Mouse (Mus musculus) neural tube, postnatal 0 days (tissue): ENCODE results near the gene Lcmt2. TPM values are rescaled to one million over a fixed set of nuclear protein-coding genes. Genes with fewer than 3 reads are reported as not detected.

Experiments
- polyA plus RNA-seq: library from polyadenylated mRNA; unstranded; fragments of >200 nt; fragmentation: Nextera tagmentation; extraction: Ambion mirVana; gene quantifications from 2 replicates; pipeline ENCODE4 v1.2.1, GENCODE M21; 2015

The Lcmt2 gene
- 13.3 and 15.1 TPM in 2 replicates for polyA plus RNA-seq

GRCm38 (mm10) chr2:121140018-121140882, at the start of gene Lcmt2, which contains the start of gene Adal:
Lcmt2 (minus strand) TSS chr2:121140653.
Adal (plus strand) TSS chr2:121140428.

GRCm38 (mm10) chr2:121170980-121171742, 30.7 kb upstream of the Lcmt2 start, which contains the start of gene Zscan29:
Zscan29 (minus strand) TSS chr2:121171125.

GRCm38 (mm10) chr2:121170481-121170971, 30.1 kb upstream of the Lcmt2 start, which contains the start of gene Tubgcp4:
Tubgcp4 (plus strand) TSS chr2:121170654.

GRCm38 (mm10) chr2:121109695-121110094, 30.8 kb downstream of the Lcmt2 start, which contains the start of gene Tgm7:
Tgm7 (minus strand) TSS chr2:121109795.

GRCm38 (mm10) chr2:121085480-121086185, 54.8 kb downstream of the Lcmt2 start, which contains the start of gene Tgm5:
Tgm5 (minus strand) TSS chr2:121085841.

Other genes with a start within 250 kb of the Lcmt2 start
- 23.7 and 27.0 TPM in 2 replicates for gene Ubr1, start 169.9 kb downstream of the Lcmt2 start, polyA plus RNA-seq
- gene Tmem62, start 163.6 kb downstream of the Lcmt2 start, polyA plus RNA-seq: 18.9 and 19.0 TPM in 2 replicates
- 72.7 and 77.9 TPM in 2 replicates for gene Ccndbp1, start 132.2 kb downstream of the Lcmt2 start, polyA plus RNA-seq
- 0.12 and 0.18 TPM in 2 replicates for gene Epb42, start 103.6 kb downstream of the Lcmt2 start, polyA plus RNA-seq
- gene Tgm5, start 54.8 kb downstream of the Lcmt2 start, polyA plus RNA-seq: 0.05 TPM in 1 of 2 replicates, not detected in the other
- gene Tgm7, start 30.9 kb downstream of the Lcmt2 start, polyA plus RNA-seq: not detected in 2 replicates
- gene Adal, start 225 bp downstream of the Lcmt2 start, polyA plus RNA-seq: 14.2 and 15.2 TPM in 2 replicates
- gene Tubgcp4, start 30.0 kb upstream of the Lcmt2 start, polyA plus RNA-seq: 27.3 and 27.7 TPM in 2 replicates
- gene Zscan29, start 30.5 kb upstream of the Lcmt2 start, polyA plus RNA-seq: 4.6 and 5.6 TPM in 2 replicates
- 68.6 and 73.4 TPM in 2 replicates for gene Trp53bp1, start 130.8 kb upstream of the Lcmt2 start, polyA plus RNA-seq
- gene Map1a, start 148.9 kb upstream of the Lcmt2 start, polyA plus RNA-seq: 99.4 and 99.9 TPM in 2 replicates
- gene Ppip5k1, start 214.7 kb upstream of the Lcmt2 start, polyA plus RNA-seq: 22.7 and 23.2 TPM in 2 replicates
- gene Ckmt1, start 217.1 kb upstream of the Lcmt2 start, polyA plus RNA-seq: 229 and 236 TPM in 2 replicates
- 0.08 TPM in 1 of 2 replicates, not detected in the other for gene Strc, start 246.5 kb upstream of the Lcmt2 start, polyA plus RNA-seq